Mouse (Mus musculus) C2C12 (cell line): ENCODE data around the gene Ppp3cb. TPM values are rescaled to one million over a fixed set of nuclear protein-coding genes. Genes with fewer than 3 reads are reported as not detected.

Experiments used
- H3K27me3 ChIP-seq: one replicate; pipeline ENCODE4 v1.6.1; 2011; ENCODE audit not compliant: control insufficient read depth, insufficient read depth, insufficient read length
- H3K36me3 ChIP-seq: one replicate; pipeline ENCODE4 v1.6.1; 2011; ENCODE audit not compliant: control insufficient read depth, insufficient read depth
- H3K4me3 ChIP-seq: one replicate; pipeline ENCODE4 v1.5.1; 2011; ENCODE audit warnings: mild to moderate bottlenecking, control low read depth; ENCODE audit not compliant: poor library complexity, insufficient read depth, severe bottlenecking
- H3K79me2 ChIP-seq: one replicate; pipeline ENCODE4 v1.6.1; 2011; ENCODE audit not compliant: control insufficient read depth, insufficient read depth
- H3K79me3 ChIP-seq: one replicate; pipeline ENCODE4 v1.6.1; 2011; ENCODE audit warnings: low read depth, control low read depth
- H3ac ChIP-seq: one replicate; pipeline ENCODE3; 2011; ENCODE audit warnings: low read depth; ENCODE audit not compliant: control insufficient read depth, insufficient read length
- CEBPB ChIP-seq: IDR thresholded peaks from one replicate; pipeline ENCODE4 v1.6.1; 2011; ENCODE audit warnings: low read depth, mild to moderate bottlenecking, control low read depth, moderate library complexity
- CTCF ChIP-seq: IDR thresholded peaks from one replicate; pipeline ENCODE4 v1.5.1; 2011; ENCODE audit not compliant: control insufficient read depth, insufficient read depth, insufficient read length
- FOSL1 ChIP-seq: IDR thresholded peaks from one replicate; pipeline ENCODE4 v1.8.0; 2011; ENCODE audit warnings: mild to moderate bottlenecking, low read length; ENCODE audit not compliant: poor library complexity, insufficient read depth, severe bottlenecking
- MAX ChIP-seq: IDR thresholded peaks from one replicate; pipeline ENCODE4 v1.6.1; 2011; ENCODE audit warnings: mild to moderate bottlenecking, control low read depth
- MYOD1 ChIP-seq: IDR thresholded peaks from one replicate; pipeline ENCODE4 v1.6.1; 2011; ENCODE audit warnings: low read depth; ENCODE audit not compliant: control insufficient read depth, insufficient read length
- MYOG ChIP-seq: IDR thresholded peaks from one replicate; pipeline ENCODE4 v1.6.1; 2011; ENCODE audit not compliant: control insufficient read depth, insufficient read length; ENCODE audit errors: extremely low read depth
- USF1 ChIP-seq: IDR thresholded peaks from one replicate; pipeline ENCODE4 v1.6.1; 2011; ENCODE audit warnings: low read depth, mild to moderate bottlenecking, control low read depth, moderate library complexity
- polyA plus RNA-seq: library from polyadenylated mRNA; unstranded; fragments of >200 nt; fragmentation: generic; extraction: Trizol; gene quantifications from one replicate; pipeline ENCODE4 v1.2.1, GENCODE M21; 2012; ENCODE audit warnings: missing spikeins

Gene Ppp3cb
- polyA plus RNA-seq, 1 experiment, result 29.9 TPM

- TF ChIP-seq USF1, result no peak
- TF ChIP-seq CTCF, result no peak
- Histone ChIP-seq H3K36me3 (peaks cover 35% of the 10 kb centered on the region), H3K27me3 (no peaks in the 10 kb centered on the region), H3ac (no peak overlapping the region), H3K79me2 (no peaks in the 10 kb centered on the region), H3K79me3 (no peaks in the 10 kb centered on the region), H3K4me3 (no peak overlapping the region)
Observed at GRCm38 (mm10) chr14:20565256-20566021, 19.1 kb upstream of the Ppp3cb start.

- H3K36me3 ChIP-seq, result peaks cover 28% of the 10 kb centered on the region
- no peaks in the 10 kb centered on the region for H3K79me3 ChIP-seq
- no peak overlapping the region for H3ac ChIP-seq
- H3K27me3 ChIP-seq, result no peaks in the 10 kb centered on the region
- TF ChIP-seq USF1 (no peak), FOSL1 (no peak), CEBPB (no peak), CTCF (peak; percentile 23), MYOG (no peak), MYOD1 (no peak), MAX (no peak)
- H3K4me3 ChIP-seq, result no peak overlapping the region
- no peaks in the 10 kb centered on the region for H3K79me2 ChIP-seq
Observed at GRCm38 (mm10) chr14:20564692-20565091, 18.3 kb upstream of the Ppp3cb start.

GRCm38 (mm10) chr14:20561897-20562296 is 15.5 kb upstream of the Ppp3cb start:
- TF ChIP-seq FOSL1, result no peak
- TF ChIP-seq MYOD1, result no peak
- no peak for TF ChIP-seq USF1
- no peak for TF ChIP-seq CEBPB
- TF ChIP-seq MAX, result no peak
- TF ChIP-seq CTCF, result no peak
- no peak for TF ChIP-seq MYOG
- Histone ChIP-seq H3K4me3 (no peak overlapping the region), H3K79me3 (no peaks in the 10 kb centered on the region), H3ac (no peak overlapping the region), H3K79me2 (no peaks in the 10 kb centered on the region), H3K27me3 (no peaks in the 10 kb centered on the region), H3K36me3 (peaks cover 26% of the 10 kb centered on the region)

GRCm38 (mm10) chr14:20550136-20550535 is 3.8 kb upstream of the Ppp3cb start:
- Histone ChIP-seq H3K79me3 (peaks cover 4% of the 10 kb centered on the region), H3K27me3 (no peaks in the 10 kb centered on the region), H3ac (no peak overlapping the region), H3K4me3 (no peak overlapping the region), H3K36me3 (no peaks in the 10 kb centered on the region), H3K79me2 (peaks cover 8% of the 10 kb centered on the region)
- TF ChIP-seq MYOD1 (no peak), FOSL1 (no peak), USF1 (no peak), MYOG (no peak), CTCF (no peak), CEBPB (no peak), MAX (no peak)

- Histone ChIP-seq H3K79me3 (peaks cover 45% of the 10 kb centered on the region), H3K36me3 (no peaks in the 10 kb centered on the region), H3ac (peak overlapping the region; percentile 70), H3K4me3 (peak overlapping the region; percentile 72), H3K27me3 (no peaks in the 10 kb centered on the region), H3K79me2 (peaks cover 52% of the 10 kb centered on the region)
- TF ChIP-seq USF1, result no peak
- no peak for TF ChIP-seq CEBPB
- TF ChIP-seq MYOG, result no peak
- TF ChIP-seq MAX, result peak; percentile 10
Observed at GRCm38 (mm10) chr14:20545529-20546331, 643 bp downstream of the Ppp3cb start.
